7 mouse cellular contexts compared by ENCODE assay signal in genomic region chr17:29263840-29264633, GRCm38 (mm10). TPM values are rescaled to one million over a fixed set of nuclear protein-coding genes. Genes with fewer than 3 reads are reported as not detected.
DNase-seq lines count a peak whose midpoint lies in the region; ATAC-seq lines count a peak whose summit lies in the region.

Ppil1 (minus strand) TSS chr17:29264186.

- peak within 1 kb of the TSS; percentile 87 for H3K9ac ChIP-seq in intestine, embryonic 16.5 days (ENCODE audit: low read depth, low read length)
- peak within 1 kb of the TSS; percentile 79 for H3K9ac ChIP-seq in midbrain, embryonic 13.5 days (replicated peaks)

- H3K27me3 ChIP-seq in intestine, embryonic 16.5 days (replicated peaks; ENCODE audit: control insufficient read depth, insufficient read depth, low read length) = no peaks in the 10 kb centered on the region
- no peaks in the 10 kb centered on the region for H3K27me3 ChIP-seq in limb, embryonic 10.5 days (ENCODE audit: low read depth, poor library complexity, severe bottlenecking)
- H3K27me3 ChIP-seq in midbrain, embryonic 13.5 days = no peaks in the 10 kb centered on the region

- peak within 1 kb of the TSS; percentile 92 for H3K4me3 ChIP-seq in intestine, embryonic 16.5 days (ENCODE audit: low read length)
- peak within 1 kb of the TSS; percentile 67 for H3K4me3 ChIP-seq in limb, embryonic 10.5 days
- peak within 1 kb of the TSS; percentile 81 for H3K4me3 ChIP-seq in midbrain, embryonic 13.5 days (replicated peaks)

- peak within 1 kb of the TSS; percentile 97 for H3K27ac ChIP-seq in intestine, embryonic 16.5 days (ENCODE audit: low read length)
- H3K27ac ChIP-seq in limb, embryonic 10.5 days = peak within 1 kb of the TSS; percentile 98
- peak within 1 kb of the TSS; percentile 93 for H3K27ac ChIP-seq in midbrain, embryonic 13.5 days

- peak within 1 kb of the TSS; percentile 80 for H3K4me2 ChIP-seq in intestine, embryonic 16.5 days (ENCODE audit: low read depth, low read length)
- H3K4me2 ChIP-seq in midbrain, embryonic 13.5 days (replicated peaks) = peak within 1 kb of the TSS; percentile 68

- ATAC-seq in intestine, embryonic 16.5 days = peak; percentile 69
- peak; percentile 63 for ATAC-seq in midbrain, embryonic 13.5 days

- 7% methylated on average over 38 of the region's 38 CpGs for WGBS in intestine, embryonic 16.5 days
- 7% methylated on average over 38 of the region's 38 CpGs for WGBS in limb, embryonic 10.5 days
- 6% methylated on average over 38 of the region's 38 CpGs for WGBS in midbrain, embryonic 13.5 days

- DNase-seq in adrenal gland, postnatal 10 days = peak; percentile 87
- peak; percentile 74 for DNase-seq in embryo, embryonic 11.5 days (ENCODE audit: low read depth, low spot score)
- peak; percentile 71 to 85 for DNase-seq in gastrocnemius, postnatal 4 days (ENCODE audit: low spot score in 2 of 2)
- peak; percentile 92 for DNase-seq in limb, embryonic 10.5 days (ENCODE audit: low spot score)
- peak; percentile 82 for DNase-seq in spleen, adult 12 weeks (ENCODE audit: low spot score)

- no peaks in the 10 kb centered on the region for H3K9me3 ChIP-seq in intestine, embryonic 16.5 days (ENCODE audit: control insufficient read depth, low read length)
- no peaks in the 10 kb centered on the region for H3K9me3 ChIP-seq in limb, embryonic 10.5 days (replicated peaks)
- H3K9me3 ChIP-seq in midbrain, embryonic 13.5 days = no peaks in the 10 kb centered on the region

- H3K4me1 ChIP-seq in intestine, embryonic 16.5 days (ENCODE audit: control insufficient read depth, insufficient read depth, low read length) = peaks cover 33% of the 10 kb centered on the region
- peaks cover 46% of the 10 kb centered on the region for H3K4me1 ChIP-seq in limb, embryonic 10.5 days
- peaks cover 42% of the 10 kb centered on the region for H3K4me1 ChIP-seq in midbrain, embryonic 13.5 days (replicated peaks)

- H3K36me3 ChIP-seq in intestine, embryonic 16.5 days (ENCODE audit: control insufficient read depth, insufficient read depth, low read length) = peaks cover 10% of the 10 kb centered on the region
- H3K36me3 ChIP-seq in limb, embryonic 10.5 days = peaks cover 31% of the 10 kb centered on the region
- H3K36me3 ChIP-seq in midbrain, embryonic 13.5 days = peaks cover 15% of the 10 kb centered on the region

RNA-seq across cellular contexts. Expression of gene Ppil1, which starts in this region (rescaled TPM):
- total RNA-seq in adrenal gland, postnatal 10 days (2021) = 10 to 100 TPM; 24.6 to 27.9 TPM
- total RNA-seq in gastrocnemius, postnatal 4 days (2021) = 10 to 100 TPM; 22.1 to 22.8 TPM
- 133 and 153 TPM in 2 replicates for polyA plus RNA-seq in intestine, embryonic 16.5 days (2015; fragmentation: Nextera tagmentation; extraction: Ambion mirVana)
- 239 and 250 TPM in 2 replicates for polyA plus RNA-seq in limb, embryonic 10.5 days (2016; fragmentation: Nextera tagmentation; extraction: Ambion mirVana)
- polyA plus RNA-seq in midbrain, embryonic 13.5 days (2015; fragmentation: Nextera tagmentation; extraction: Ambion mirVana) = 120 and 128 TPM in 2 replicates

Comparison
In these comparisons a context has a peak if more than half of its experiments do, and no peak if none do; other contexts are left out.
1. Peak in every context shown above with its lines: DNase-seq, ATAC-seq, H3K4me3 ChIP-seq and H3K27ac ChIP-seq.